Mouse (Mus musculus) liver, embryonic 11.5 days (tissue): Measurements from ENCODE around the gene H1f0. TPM values are rescaled to one million over a fixed set of nuclear protein-coding genes. Genes with fewer than 3 reads are reported as not detected.

Experiments used
- ATAC-seq: fragments of 200-750 bp; cut with Nextera tagmentation; replicated peaks from 2 replicates; pipeline ENCODE4 v1.8.0; 2017; ENCODE audit warnings: moderate number of reproducible peaks, mild to moderate bottlenecking, moderate TSS enrichment, moderate library complexity; ENCODE audit not compliant: low FRiP score
- DNase-seq: peaks from one replicate; pipeline ENCODE4 v3.0.0-alpha.2; 2017; ENCODE audit warnings: low spot score
- H3K27ac ChIP-seq: fragments of 300-500 bp; sonication (generic); 2 replicates; pipeline ENCODE4 v1.5.1; 2014; ENCODE audit warnings: mild to moderate bottlenecking, low read depth, low read length, control low read depth
- H3K27me3 ChIP-seq: fragments of 300-500 bp; sonication (generic); replicated peaks from 2 replicates; pipeline ENCODE4 v1.6.1; 2014; ENCODE audit warnings: low read length, mixed read lengths; ENCODE audit not compliant: control insufficient read depth, insufficient read depth
- H3K36me3 ChIP-seq: fragments of 300-500 bp; sonication (generic); 2 replicates; pipeline ENCODE4 v1.6.1; 2014; ENCODE audit warnings: mild to moderate bottlenecking, low read length, moderate library complexity, mixed read lengths; ENCODE audit not compliant: control insufficient read depth, insufficient read depth
- H3K4me1 ChIP-seq: fragments of 300-500 bp; sonication (generic); replicated peaks from 2 replicates; pipeline ENCODE4 v1.6.1; 2014; ENCODE audit warnings: low read length, mixed read lengths; ENCODE audit not compliant: control insufficient read depth, insufficient read depth
- H3K4me2 ChIP-seq: fragments of 300-500 bp; sonication (generic); 2 replicates; pipeline ENCODE4 v1.6.1; 2014; ENCODE audit warnings: mild to moderate bottlenecking, control low read depth, moderate library complexity
- H3K4me3 ChIP-seq: fragments of 300-500 bp; sonication (generic); 2 replicates; pipeline ENCODE4 v1.5.1; 2014; ENCODE audit warnings: low read depth, low read length, control low read depth
- H3K9ac ChIP-seq: fragments of 300-500 bp; sonication (generic); 2 replicates; pipeline ENCODE4 v1.6.1; 2014; ENCODE audit warnings: low read depth, low read length, control low read depth
- H3K9me3 ChIP-seq: fragments of 300-500 bp; sonication (generic); 2 replicates; pipeline ENCODE4 v1.6.1; 2016; ENCODE audit warnings: low read length, inconsistent platforms, mixed read lengths; ENCODE audit not compliant: control insufficient read depth
- WGBS: fragments of 180-500 bp; shearing (Covaris S2); extraction: QIAGEN DNeasy Blood & Tissue Kit; methylation state at CpG from one replicate; pipeline ENCODE4 v1.1.7; 2014; 5-methylcytosine and 5-hydroxymethylcytosine counted together
- polyA plus RNA-seq: library from polyadenylated mRNA; unstranded; fragments of >200 nt; fragmentation: Nextera tagmentation; extraction: Ambion mirVana; gene quantifications from 2 replicates; pipeline ENCODE4 v1.2.1, GENCODE M21; 2014

H1f0 gene
- polyA plus RNA-seq, 1 experiment from 2014 or later: 124 TPM

DNA sequence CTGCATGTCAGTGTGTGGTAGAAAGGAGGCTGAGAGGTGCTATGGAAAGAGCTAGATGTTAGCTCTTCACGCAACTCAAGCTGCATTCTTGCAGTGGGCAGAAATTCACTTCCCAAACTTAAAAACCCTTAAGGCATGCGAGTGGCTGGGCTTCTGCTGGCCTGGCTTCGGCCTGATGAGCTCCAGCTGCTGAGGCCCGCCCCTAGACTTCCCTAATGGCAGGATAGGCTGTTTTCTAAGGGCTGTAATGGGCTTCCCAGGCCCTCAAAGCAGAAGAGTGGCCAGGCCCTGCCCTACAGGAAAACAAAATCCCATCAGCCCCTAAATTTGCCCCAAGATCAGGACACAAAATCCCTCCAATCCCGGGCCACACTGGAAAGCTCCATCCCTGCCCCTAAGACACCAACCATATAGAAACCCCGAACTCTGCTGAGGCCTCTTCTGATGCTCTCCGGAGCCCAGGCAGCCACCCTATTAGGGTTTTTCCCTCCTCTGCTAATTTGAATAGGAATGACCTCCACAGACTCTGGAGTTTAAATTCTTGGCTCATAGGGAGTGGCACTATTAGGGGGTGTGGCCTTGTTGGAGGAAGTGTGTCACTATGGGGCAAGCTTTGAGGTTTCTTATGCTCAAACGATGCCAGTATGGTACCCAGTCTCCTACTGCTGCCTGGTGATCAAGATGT is 37.0 kb downstream of the H1f0 start:
- Histone ChIP-seq H3K4me1 (peaks cover 43% of the 10 kb centered on the region), H3K9ac (no peak overlapping the region), H3K4me3 (no peak overlapping the region), H3K9me3 (no peaks in the 10 kb centered on the region), H3K36me3 (no peaks in the 10 kb centered on the region), H3K27ac (no peak overlapping the region; the same call in 1 of the 2 replicates), H3K27me3 (no peaks in the 10 kb centered on the region), H3K4me2 (no peak overlapping the region)
- DNase-seq (no peak), ATAC-seq (no peak)
- 59% methylated on average over 8 of the region's 8 CpGs for WGBS

DNA sequence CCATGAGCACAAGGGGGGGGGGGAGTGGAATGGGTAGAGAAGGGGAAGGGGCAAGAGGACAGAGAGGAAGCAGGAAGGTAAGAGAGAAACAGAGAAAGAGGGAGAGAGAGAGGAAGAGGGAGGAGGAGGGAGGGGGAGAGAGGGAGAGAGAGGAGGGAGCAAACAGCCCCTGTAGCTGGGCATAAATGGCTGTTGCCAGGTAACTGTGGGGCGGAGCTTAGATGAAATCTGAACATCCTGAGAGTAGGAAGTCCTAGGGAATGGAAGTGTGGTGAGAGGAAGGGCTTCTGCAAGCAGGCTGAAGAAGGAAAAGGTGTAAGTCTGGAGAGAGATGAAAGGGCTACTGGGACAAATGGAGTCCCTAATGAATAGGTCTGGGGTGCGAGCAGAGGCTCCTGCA is 38.0 kb downstream of the H1f0 start:
- no peak for DNase-seq

DNA sequence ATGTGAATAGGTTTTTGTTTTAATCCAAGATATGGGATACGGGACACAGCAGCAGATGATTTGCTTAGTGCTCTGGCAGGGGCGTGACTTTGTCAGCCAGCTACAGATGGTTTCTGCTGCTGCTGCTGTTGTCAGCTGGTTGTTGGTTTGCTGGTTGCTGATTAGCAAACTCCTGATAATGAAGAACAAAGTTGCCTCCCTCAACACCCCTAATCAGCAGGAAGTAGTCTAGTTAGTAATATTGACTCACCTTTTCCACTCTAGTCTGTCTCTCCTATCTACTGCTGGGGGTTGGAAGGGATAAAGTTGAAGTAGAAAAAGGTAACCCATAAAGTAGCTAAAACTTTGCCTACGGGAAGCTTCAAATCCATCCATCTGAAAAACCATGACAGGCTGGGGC is 39.4 kb downstream of the H1f0 start:
- WGBS: 31% methylated on average over 3 of the region's 3 CpGs
- ATAC-seq (peak; percentile 33), DNase-seq (no peak)
- Histone ChIP-seq H3K4me2 (peak overlapping the region; percentile 39), H3K4me1 (peaks cover 33% of the 10 kb centered on the region), H3K9ac (no peak overlapping the region), H3K4me3 (no peak overlapping the region), H3K36me3 (no peaks in the 10 kb centered on the region), H3K27ac (peak overlapping the region; percentile 79), H3K27me3 (no peaks in the 10 kb centered on the region), H3K9me3 (no peaks in the 10 kb centered on the region)

More for the DNA sequence above, 38.0 kb downstream of the H1f0 start:
- Histone ChIP-seq H3K27me3 (no peaks in the 10 kb centered on the region), H3K27ac (peak overlapping the region; percentile 79; the same call in 1 of the 2 replicates), H3K9ac (no peak overlapping the region), H3K36me3 (no peaks in the 10 kb centered on the region), H3K4me2 (no peak overlapping the region), H3K4me3 (no peak overlapping the region), H3K4me1 (peaks cover 41% of the 10 kb centered on the region), H3K9me3 (no peaks in the 10 kb centered on the region)
- ATAC-seq: no peak
- 46% methylated on average over 2 of the region's 2 CpGs for WGBS

DNA sequence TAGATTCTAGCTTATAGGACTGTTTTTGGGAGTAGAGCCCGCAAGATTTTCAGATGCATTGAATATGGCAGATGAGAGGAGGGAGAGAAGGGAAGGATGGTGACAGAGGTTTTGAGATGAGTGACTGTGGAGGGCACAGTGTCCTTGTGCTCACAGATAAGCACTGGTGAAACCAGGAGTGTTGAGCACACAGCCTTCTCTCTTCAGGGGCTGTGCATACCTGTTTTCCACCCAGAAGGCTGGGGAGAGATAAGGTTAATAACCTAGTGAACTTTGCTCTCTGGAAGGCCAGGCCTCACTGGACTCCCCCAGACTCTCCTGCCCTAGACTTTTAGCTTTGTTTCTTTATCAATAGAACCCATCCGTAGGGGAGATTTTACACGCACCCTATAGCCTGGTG is 40.2 kb downstream of the H1f0 start:
- Histone ChIP-seq H3K4me1 (peaks cover 32% of the 10 kb centered on the region), H3K27ac (peak overlapping the region; percentile 79), H3K9me3 (no peaks in the 10 kb centered on the region), H3K36me3 (no peaks in the 10 kb centered on the region), H3K9ac (no peak overlapping the region), H3K27me3 (no peaks in the 10 kb centered on the region), H3K4me3 (no peak overlapping the region), H3K4me2 (peak overlapping the region; percentile 39)
- peak; percentile 76 for ATAC-seq
- DNase-seq: no peak
- 66% methylated on average over 3 of the region's 3 CpGs for WGBS

DNA sequence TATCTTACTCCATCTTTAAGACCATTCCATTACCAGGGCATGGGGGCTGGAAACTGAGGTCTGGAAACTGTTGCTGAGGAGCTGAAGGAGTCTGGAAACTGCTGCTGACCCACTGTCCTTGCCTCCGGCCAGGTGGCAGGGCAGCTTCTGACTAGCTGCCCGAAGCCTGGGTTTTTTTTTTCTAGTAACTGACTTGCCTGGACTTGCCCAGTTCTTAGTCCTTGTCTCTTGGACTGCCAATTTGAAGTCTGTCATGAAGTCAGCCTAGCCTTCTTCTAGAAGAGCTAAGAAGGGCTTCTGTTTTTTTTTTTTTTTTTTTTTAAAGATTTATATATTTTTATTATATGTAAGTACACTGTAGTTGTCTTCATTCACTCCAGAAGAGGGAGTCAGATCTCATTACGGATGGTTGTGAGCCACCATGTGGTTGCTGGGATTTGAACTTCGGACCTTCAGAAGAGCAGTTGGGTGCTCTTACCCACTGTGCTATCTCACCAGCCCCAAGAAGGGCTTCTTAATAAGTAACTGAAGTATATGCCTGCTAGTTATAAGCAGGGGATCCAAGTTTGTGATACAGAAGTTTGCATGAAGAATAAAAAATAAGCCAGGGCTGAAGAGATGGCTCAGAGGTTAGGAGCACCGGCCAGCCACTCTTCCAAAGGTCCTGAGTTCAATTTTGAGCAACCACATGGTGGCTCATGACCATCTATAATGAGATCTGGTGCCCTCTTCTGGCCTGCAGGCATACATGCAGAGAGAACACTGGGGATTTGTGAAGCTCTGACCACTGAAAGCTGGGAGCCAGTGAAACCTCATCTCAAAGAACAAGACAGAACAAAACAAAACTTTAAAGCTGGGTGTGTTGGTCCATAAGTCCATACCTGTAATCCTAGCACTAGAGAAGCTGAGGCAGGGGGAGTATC is 43.1 kb downstream of the H1f0 start:
- Histone ChIP-seq H3K9ac (no peak overlapping the region), H3K4me1 (peaks cover 35% of the 10 kb centered on the region), H3K9me3 (no peaks in the 10 kb centered on the region), H3K27ac (no peak overlapping the region), H3K4me3 (no peak overlapping the region), H3K36me3 (peaks cover under 1% of the 10 kb centered on the region; the same call in 1 of the 2 replicates), H3K4me2 (no peak overlapping the region), H3K27me3 (no peaks in the 10 kb centered on the region)
- no peak for ATAC-seq
- DNase-seq: no peak
- 60% methylated on average over 5 of the region's 5 CpGs for WGBS

DNA sequence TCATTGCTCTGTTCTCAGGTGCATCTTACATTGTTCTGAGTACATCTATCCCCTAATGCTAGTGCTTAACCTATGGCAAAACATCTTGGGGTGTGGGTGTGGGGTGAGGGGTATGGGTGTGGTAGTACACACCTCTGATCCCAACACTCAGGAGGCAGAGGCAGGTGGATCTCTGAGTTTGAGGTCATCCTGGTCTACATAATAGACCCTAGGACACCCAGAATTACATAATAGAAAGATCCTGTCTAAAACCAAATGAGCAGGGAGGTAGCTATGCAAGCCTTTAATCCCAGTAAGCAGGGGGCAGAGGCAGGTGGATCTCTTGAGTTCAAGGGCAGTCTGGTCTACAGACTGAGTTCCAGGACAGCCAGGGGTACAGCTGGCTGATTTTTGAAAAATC is 45.5 kb downstream of the H1f0 start:
- H3K27ac ChIP-seq: no peak overlapping the region
- no peak overlapping the region for H3K4me2 ChIP-seq
- peaks cover 21% of the 10 kb centered on the region for H3K4me1 ChIP-seq
- no peak overlapping the region for H3K9ac ChIP-seq
- H3K27me3 ChIP-seq: no peaks in the 10 kb centered on the region
- H3K36me3 ChIP-seq: peaks cover 25% of the 10 kb centered on the region
- no peaks in the 10 kb centered on the region for H3K9me3 ChIP-seq
- ATAC-seq (no peak), DNase-seq (no peak)
- no peak overlapping the region for H3K4me3 ChIP-seq

DNA sequence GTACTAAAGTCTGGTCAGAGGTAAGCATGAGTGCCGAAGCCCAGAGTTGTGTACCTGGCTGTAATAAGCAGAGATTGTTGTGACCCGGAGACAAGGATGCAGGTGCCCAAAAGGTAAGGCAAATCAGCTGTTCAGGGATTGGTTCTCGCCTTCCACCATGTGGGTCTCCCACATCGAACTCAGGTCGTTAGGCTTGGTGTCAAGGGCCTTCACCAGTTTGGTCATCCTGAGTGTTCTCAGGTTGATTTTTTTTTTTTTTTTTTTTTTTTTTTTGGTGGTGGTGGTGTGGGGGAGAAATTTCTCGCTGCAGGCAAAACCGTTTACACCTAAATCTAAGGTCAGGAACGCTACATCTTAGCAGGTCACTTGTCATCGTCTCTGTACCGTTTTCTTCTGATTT is 46.2 kb downstream of the H1f0 start:
- Histone ChIP-seq H3K36me3 (peaks cover 31% of the 10 kb centered on the region), H3K4me3 (peak overlapping the region; percentile 96), H3K4me1 (peaks cover 18% of the 10 kb centered on the region), H3K9ac (peak overlapping the region; percentile 87), H3K4me2 (peak overlapping the region; percentile 94), H3K27me3 (no peaks in the 10 kb centered on the region), H3K9me3 (no peaks in the 10 kb centered on the region), H3K27ac (peak overlapping the region; percentile 64; the same call in 1 of the 2 replicates)
- DNase-seq (no peak), ATAC-seq (no peak)
- WGBS: 29% methylated on average over 10 of the region's 10 CpGs

DNA sequence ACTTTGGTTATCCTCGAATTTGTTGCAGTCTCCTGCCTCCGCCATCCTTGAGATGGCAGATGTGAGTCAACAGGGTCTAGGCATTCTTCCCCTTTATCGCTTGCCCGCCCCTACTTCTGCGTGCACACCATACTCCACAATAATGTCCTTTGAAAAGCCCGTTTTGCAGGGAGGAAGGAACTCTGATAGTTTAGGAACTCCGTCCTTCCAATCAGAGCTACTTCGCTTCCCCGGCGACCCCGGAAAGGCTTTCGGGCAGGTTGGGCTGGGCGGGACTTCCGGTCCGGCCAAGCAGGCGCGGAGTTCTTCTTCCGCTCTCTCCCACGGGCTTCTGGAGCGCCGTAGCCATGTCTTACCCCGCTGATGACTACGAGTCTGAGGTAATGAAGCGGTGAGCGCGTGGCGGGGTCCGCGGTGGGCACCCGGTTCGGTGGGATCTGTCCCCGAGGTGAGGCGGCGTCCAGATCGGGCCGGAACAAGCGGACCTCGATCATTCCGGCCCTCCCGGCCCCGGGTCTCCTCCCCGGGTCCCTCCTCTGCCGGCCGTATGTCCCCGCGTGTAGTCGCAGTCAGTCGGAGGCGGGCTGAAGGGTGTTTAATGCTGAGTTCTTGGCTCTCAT is 46.8 kb downstream of the H1f0 start, which contains the start of gene Eif3l:
Gene Eif3l (plus strand): TSS at position 267 of the 620 bp plus-strand sequence.
- Histone ChIP-seq H3K9me3 (no peaks in the 10 kb centered on the region), H3K4me1 (peaks cover 18% of the 10 kb centered on the region), H3K27me3 (no peaks in the 10 kb centered on the region), H3K4me2 (peak within 1 kb of the TSS; percentile 94), H3K9ac (peak within 1 kb of the TSS; percentile 87), H3K36me3 (peaks cover 36% of the 10 kb centered on the region), H3K4me3 (peak within 1 kb of the TSS; percentile 96), H3K27ac (peak within 1 kb of the TSS; percentile 64)
- ATAC-seq (peak; percentile 87), DNase-seq (peak; percentile 90)
- WGBS: under 1% methylated on average over 49 of the region's 49 CpGs
